Mouse (Mus musculus) C2C12 (cell line): ENCODE measurements around the gene Antxrl.

Source experiments
- CTCF ChIP-seq: IDR thresholded peaks from one replicate; pipeline ENCODE4 v1.5.1; 2011; ENCODE audit not compliant: control insufficient read depth, insufficient read depth, insufficient read length
- FOSL1 ChIP-seq: IDR thresholded peaks from one replicate; pipeline ENCODE4 v1.8.0; 2011; ENCODE audit warnings: mild to moderate bottlenecking, low read length; ENCODE audit not compliant: poor library complexity, insufficient read depth, severe bottlenecking
- MAX ChIP-seq: IDR thresholded peaks from one replicate; pipeline ENCODE4 v1.6.1; 2011; ENCODE audit warnings: mild to moderate bottlenecking, control low read depth
- MYOD1 ChIP-seq: IDR thresholded peaks from one replicate; pipeline ENCODE4 v1.6.1; 2011; ENCODE audit warnings: low read depth; ENCODE audit not compliant: control insufficient read depth, insufficient read length
- USF1 ChIP-seq: IDR thresholded peaks from one replicate; pipeline ENCODE4 v1.6.1; 2011; ENCODE audit warnings: low read depth, mild to moderate bottlenecking, control low read depth, moderate library complexity

- no peak for TF ChIP-seq CTCF
- TF ChIP-seq MAX, result no peak
- no peak for TF ChIP-seq MYOD1
- no peak for TF ChIP-seq FOSL1
- no peak for TF ChIP-seq USF1
Observed at GRCm38 (mm10) chr14:34016938-34017337, 35.6 kb upstream of the Antxrl start.
